ENCODE assay signal across 8 mouse cellular contexts in genomic region chr19:21777171-21777731, GRCm38 (mm10). TPM values are rescaled to one million over a fixed set of nuclear protein-coding genes. Genes with fewer than 3 reads are reported as not detected.
DNase-seq lines count a peak whose midpoint lies in the region; ATAC-seq and TF ChIP-seq lines count a peak whose summit lies in the region.

No protein-coding gene starts in this region.

- H3K4me1 ChIP-seq in CH12.LX (ENCODE audit: control insufficient read depth in 1 of 2, insufficient read depth in 2 of 2) = peaks cover 0 to 17% of the 10 kb centered on the region in 2 experiments; a peak in 2 of 4 replicates
- H3K4me1 ChIP-seq in embryonic facial prominence, embryonic 13.5 days = peaks cover 38% of the 10 kb centered on the region
- peaks cover 45% of the 10 kb centered on the region for H3K4me1 ChIP-seq in heart, embryonic 16.5 days (ENCODE audit: control insufficient read depth, insufficient read depth, low read length)

- in situ Hi-C loops in CH12.LX (cut with MboI; ENCODE audit: low pct_ligation_motif_present, low pct_unique_long_range_greater_than_20kb, low sequenced_read_pairs) = loop anchor here (10.0 kb wide), 2 partner anchors 168 to 528 kb away; no protein-coding TSS in a partner anchor

- WGBS in embryonic facial prominence, embryonic 13.5 days = 17% methylated on average over 20 of the region's 20 CpGs
- WGBS in heart, embryonic 16.5 days = 27% methylated on average over 20 of the region's 20 CpGs

- ATAC-seq in embryonic facial prominence, embryonic 13.5 days (ENCODE audit: insufficient number of reproducible peaks, insufficient read depth, low FRiP score, low TSS enrichment, low read depth) = no peak
- ATAC-seq in heart, embryonic 16.5 days (replicated peaks; ENCODE audit: extremely low read depth, insufficient read depth, low FRiP score) = 0 out of 2 replicates have a peak, but pooled peaks have one; percentile 8
- peak; percentile 45 for ATAC-seq in megakaryocyte progenitor cell, adult 5-6 weeks (replicated peaks; ENCODE audit: poor library complexity)

- TF ChIP-seq EP300 in CH12.LX (IDR thresholded peaks at IDR 0.05; ENCODE audit: low read length) = no peak

- H3K4me3 ChIP-seq in CH12.LX (replicated peaks in 1 of 3; ENCODE audit: low read depth in 2 of 3, low read length in 2 of 3, poor library complexity in 1 of 3) = peak overlapping the region in 1 of 3 experiments; percentile 32
- peak overlapping the region; percentile 90 for H3K4me3 ChIP-seq in embryonic facial prominence, embryonic 13.5 days
- peak overlapping the region; percentile 64; the same call in 1 of the 2 replicates for H3K4me3 ChIP-seq in heart, embryonic 16.5 days (ENCODE audit: low read length)

- H3K4me2 ChIP-seq in CH12.LX (ENCODE audit: insufficient read depth, low read depth, poor library complexity, severe bottlenecking) = peak overlapping the region; percentile 76
- peak overlapping the region; percentile 72 for H3K4me2 ChIP-seq in embryonic facial prominence, embryonic 13.5 days
- peak overlapping the region; percentile 71 for H3K4me2 ChIP-seq in heart, embryonic 16.5 days (ENCODE audit: low read depth, low read length)

- H3K36me3 ChIP-seq in CH12.LX (replicated peaks in 1 of 2; ENCODE audit: control insufficient read depth in 1 of 2, insufficient read depth in 1 of 2, low read length in 1 of 2) = peaks cover 0 to 10% of the 10 kb centered on the region in 2 experiments
- H3K36me3 ChIP-seq in embryonic facial prominence, embryonic 13.5 days = no peaks in the 10 kb centered on the region
- no peaks in the 10 kb centered on the region; the same call in 1 of the 2 replicates for H3K36me3 ChIP-seq in heart, embryonic 16.5 days (ENCODE audit: control insufficient read depth, insufficient read depth)

- H3K27me3 ChIP-seq in CH12.LX (replicated peaks) = peaks cover 2% of the 10 kb centered on the region
- no peaks in the 10 kb centered on the region for H3K27me3 ChIP-seq in embryonic facial prominence, embryonic 13.5 days
- no peaks in the 10 kb centered on the region for H3K27me3 ChIP-seq in heart, embryonic 16.5 days (ENCODE audit: control insufficient read depth, insufficient read depth, low read length)

- H3K27ac ChIP-seq in CH12.LX (ENCODE audit: insufficient read depth, low read depth) = no peak overlapping the region
- no peak overlapping the region for H3K27ac ChIP-seq in embryonic facial prominence, embryonic 13.5 days
- peak overlapping the region; percentile 30; the same call in 1 of the 2 replicates for H3K27ac ChIP-seq in heart, embryonic 16.5 days (ENCODE audit: low read length)

- H3K9ac ChIP-seq in CH12.LX (ENCODE audit: insufficient read depth, low read depth) = no peak overlapping the region
- H3K9ac ChIP-seq in embryonic facial prominence, embryonic 13.5 days = no peak overlapping the region
- no peak overlapping the region for H3K9ac ChIP-seq in heart, embryonic 16.5 days (ENCODE audit: low read length)

- TF ChIP-seq RAD21 in CH12.LX (IDR thresholded peaks at IDR 0.05; ENCODE audit: low read depth, low read length) = peak; percentile 53

- peak; percentile 51 for DNase-seq in CH12.LX (ENCODE audit: extremely low read depth)
- DNase-seq in adrenal gland, adult 8-10 months = peak; percentile 56
- DNase-seq in kidney, postnatal 25 days = peak; percentile 55 to 63
- DNase-seq in spleen, postnatal 36 days (ENCODE audit: low spot score in 2 of 2) = peak; percentile 36
- DNase-seq in ovary, postnatal 10 days (ENCODE audit: low spot score) = no peak

- TF ChIP-seq CTCF in CH12.LX (conservative IDR thresholded peaks at IDR 0.05 in 1 of 2, IDR thresholded peaks at IDR 0.05 in 1 of 2; ENCODE audit: low read depth in 2 of 2, low read length in 2 of 2) = peak in 1 of 2 experiments; percentile 77; a peak in 2 of 4 replicates

- no peaks in the 10 kb centered on the region for H3K9me3 ChIP-seq in CH12.LX (replicated peaks; ENCODE audit: low read length)
- no peaks in the 10 kb centered on the region for H3K9me3 ChIP-seq in embryonic facial prominence, embryonic 13.5 days
- H3K9me3 ChIP-seq in heart, embryonic 16.5 days (replicated peaks; ENCODE audit: control insufficient read depth, low read length) = no peaks in the 10 kb centered on the region

- dilution Hi-C loops in CH12.LX (cut with MboI; ENCODE audit: extremely low pct_ligation_motif_present, extremely low pct_unique_long_range_greater_than_20kb, low sequenced_read_pairs) = no loop called here

- no peak for TF ChIP-seq POLR2A in CH12.LX (IDR thresholded peaks at IDR 0.05; ENCODE audit: low read depth, low read length)

- no peaks in the 10 kb centered on the region for H3K79me2 ChIP-seq in CH12.LX (replicated peaks; ENCODE audit: control insufficient read depth, extremely low read depth, insufficient read depth, poor library complexity, severe bottlenecking)

TF ChIP-seq in CH12.LX, 34 proteins besides CTCF, POLR2A, EP300 and RAD21:
- peak; percentile 74 for TF ChIP-seq SMC3 (IDR thresholded peaks at IDR 0.05; ENCODE audit: low read depth, low read length)
- 0 out of 2 replicates have a peak, but pooled peaks have one; percentile 14 for TF ChIP-seq ELF1 (IDR thresholded peaks at IDR 0.05; ENCODE audit: low read depth, low read length)
- TF ChIP-seq BHLHE40 (IDR thresholded peaks at IDR 0.05; ENCODE audit: low read depth, low read length) = no peak
- TF ChIP-seq IRF4 (IDR thresholded peaks at IDR 0.05; ENCODE audit: low read depth, low read length) = 0 out of 2 replicates have a peak, but pooled peaks have one; percentile 19
TF ChIP-seq in CH12.LX: peak in this region for 3.

RNA-seq across cellular contexts. Expression of gene Cemip2, which starts 0.9 kb away (rescaled TPM):
- total RNA-seq in CH12.LX (2012; rRNA removed) (7.2 and 8.5 TPM in 2 replicates), CH12.LX (2014; rRNA removed) (7.9 TPM in 2 replicates)
- polyA plus RNA-seq in CH12.LX (2012; ENCODE audit: insufficient read length, low read depth) = 6.4 and 7.4 TPM in 2 replicates
- total RNA-seq in adrenal gland, adult 8-10 months (2022) = 10 to 100 TPM; 22.6 to 27.4 (median 23.2) TPM
- 33.4 and 34.4 TPM in 2 replicates for polyA plus RNA-seq in embryonic facial prominence, embryonic 13.5 days (2015; fragmentation: Nextera tagmentation; extraction: Ambion mirVana)
- 36.4 and 40.1 TPM in 2 replicates for polyA plus RNA-seq in heart, embryonic 16.5 days (2015; fragmentation: Nextera tagmentation; extraction: Ambion mirVana)
- total RNA-seq in megakaryocyte progenitor cell, adult 5-6 weeks (2015) = 11.6 and 11.8 TPM in 2 replicates
- total RNA-seq in megakaryocyte progenitor cell, adult 5-6 weeks (2017) = 21.6 and 21.7 TPM in 2 replicates
